Mouse (Mus musculus) embryonic facial prominence, embryonic 12.5 days (tissue): ENCODE measurements around the gene Asic4. TPM values are rescaled to one million over a fixed set of nuclear protein-coding genes. Genes with fewer than 3 reads are reported as not detected.

ENCODE experiments used
- ATAC-seq: fragments of 200-750 bp; cut with Nextera tagmentation; 2 replicates; pipeline ENCODE4 v1.8.0; 2017; ENCODE audit not compliant: insufficient number of reproducible peaks, insufficient read depth, low FRiP score, low TSS enrichment
- H3K27ac ChIP-seq: fragments of 300-500 bp; sonication (generic); 2 replicates; pipeline ENCODE4 v1.5.1; 2016; ENCODE audit warnings: mild to moderate bottlenecking
- H3K27me3 ChIP-seq: fragments of 300-500 bp; sonication (generic); 2 replicates; pipeline ENCODE4 v1.6.1; 2016; ENCODE audit warnings: mild to moderate bottlenecking, moderate library complexity
- H3K36me3 ChIP-seq: fragments of 300-500 bp; sonication (generic); 2 replicates; pipeline ENCODE4 v1.6.1; 2016; ENCODE audit warnings: mild to moderate bottlenecking
- H3K4me1 ChIP-seq: fragments of 300-500 bp; sonication (generic); 2 replicates; pipeline ENCODE4 v1.6.1; 2016
- H3K4me2 ChIP-seq: fragments of 300-500 bp; sonication (generic); replicated peaks from 2 replicates; pipeline ENCODE4 v1.6.1; 2016; ENCODE audit warnings: mild to moderate bottlenecking, moderate library complexity
- H3K4me3 ChIP-seq: fragments of 300-500 bp; sonication (generic); 2 replicates; pipeline ENCODE4 v1.5.1; 2016; ENCODE audit warnings: mild to moderate bottlenecking
- H3K9ac ChIP-seq: fragments of 300-500 bp; sonication (generic); 2 replicates; pipeline ENCODE4 v1.6.1; 2016; ENCODE audit warnings: mild to moderate bottlenecking, moderate library complexity
- H3K9me3 ChIP-seq: fragments of 300-500 bp; sonication (generic); 2 replicates; pipeline ENCODE4 v1.6.1; 2016; ENCODE audit warnings: mild to moderate bottlenecking, moderate library complexity
- WGBS: fragments of 180-500 bp; shearing (Covaris S2); methylation state at CpG from one replicate; pipeline ENCODE4 v1.1.7; 2016; 5-methylcytosine and 5-hydroxymethylcytosine counted together
- polyA plus RNA-seq: library from polyadenylated mRNA; unstranded; fragments of >200 nt; fragmentation: Nextera tagmentation; extraction: Ambion mirVana; gene quantifications from 2 replicates; pipeline ENCODE4 v1.2.1, GENCODE M21; 2016

Asic4 gene
- polyA plus RNA-seq, 1 experiment from 2014 or later = 0.64 TPM

DNA sequence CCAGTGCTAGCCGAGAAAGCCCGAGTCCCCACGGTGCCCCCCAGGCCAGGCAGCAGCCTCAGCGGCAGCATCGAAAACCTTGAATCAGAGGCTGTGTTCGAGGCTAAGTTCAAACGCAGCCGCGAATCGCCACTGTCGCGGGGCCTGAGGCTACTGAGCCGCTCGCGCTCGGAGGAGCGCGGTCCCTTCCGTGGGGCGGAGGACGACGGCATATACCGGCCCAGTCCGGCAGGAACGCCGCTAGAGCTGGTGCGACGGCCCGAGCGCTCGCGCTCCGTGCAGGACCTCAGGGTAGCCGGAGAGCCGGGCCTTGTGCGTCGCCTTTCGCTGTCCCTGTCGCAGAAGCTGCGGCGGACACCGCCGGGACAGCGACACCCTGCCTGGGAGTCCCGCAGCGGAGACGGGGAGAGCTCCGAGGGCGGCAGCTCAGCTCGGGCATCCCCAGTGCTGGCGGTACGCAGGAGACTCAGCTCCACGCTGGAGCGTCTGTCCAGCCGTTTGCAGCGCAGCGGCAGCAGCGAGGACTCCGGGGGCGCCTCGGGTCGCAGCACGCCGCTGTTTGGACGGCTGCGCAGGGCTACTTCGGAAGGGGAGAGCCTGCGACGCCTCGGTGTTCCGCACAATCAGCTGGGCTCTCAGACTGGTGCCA lies 27.3 kb upstream of the Asic4 start:
- H3K4me1 ChIP-seq = peaks cover 24% of the 10 kb centered on the region
- peak overlapping the region; percentile 35 for H3K4me3 ChIP-seq
- H3K36me3 ChIP-seq = 0 out of 2 replicates have a peak, but pooled peaks cover 1% of the 10 kb centered on the region
- no peak for ATAC-seq
- peak overlapping the region; percentile 67 for H3K4me2 ChIP-seq
- H3K9ac ChIP-seq = peak overlapping the region; percentile 45
- H3K27me3 ChIP-seq = peaks cover 46% of the 10 kb centered on the region
- H3K27ac ChIP-seq = no peak overlapping the region
- H3K9me3 ChIP-seq = no peaks in the 10 kb centered on the region
- 1% methylated on average over 71 of the region's 71 CpGs for WGBS

GRCm38 (mm10) chr1:75423780-75424390 lies 26.4 kb upstream of the Asic4 start:
- no peak overlapping the region for H3K9ac ChIP-seq
- WGBS = 27% methylated on average over 11 of the region's 11 CpGs
- peaks cover 24% of the 10 kb centered on the region for H3K4me1 ChIP-seq
- H3K36me3 ChIP-seq = no peaks in the 10 kb centered on the region
- peaks cover 46% of the 10 kb centered on the region for H3K27me3 ChIP-seq
- H3K27ac ChIP-seq = no peak overlapping the region
- no peak overlapping the region for H3K4me2 ChIP-seq
- ATAC-seq = 0 out of 2 replicates have a peak, but pooled peaks have one; percentile 24
- no peaks in the 10 kb centered on the region for H3K9me3 ChIP-seq
- H3K4me3 ChIP-seq = no peak overlapping the region

DNA sequence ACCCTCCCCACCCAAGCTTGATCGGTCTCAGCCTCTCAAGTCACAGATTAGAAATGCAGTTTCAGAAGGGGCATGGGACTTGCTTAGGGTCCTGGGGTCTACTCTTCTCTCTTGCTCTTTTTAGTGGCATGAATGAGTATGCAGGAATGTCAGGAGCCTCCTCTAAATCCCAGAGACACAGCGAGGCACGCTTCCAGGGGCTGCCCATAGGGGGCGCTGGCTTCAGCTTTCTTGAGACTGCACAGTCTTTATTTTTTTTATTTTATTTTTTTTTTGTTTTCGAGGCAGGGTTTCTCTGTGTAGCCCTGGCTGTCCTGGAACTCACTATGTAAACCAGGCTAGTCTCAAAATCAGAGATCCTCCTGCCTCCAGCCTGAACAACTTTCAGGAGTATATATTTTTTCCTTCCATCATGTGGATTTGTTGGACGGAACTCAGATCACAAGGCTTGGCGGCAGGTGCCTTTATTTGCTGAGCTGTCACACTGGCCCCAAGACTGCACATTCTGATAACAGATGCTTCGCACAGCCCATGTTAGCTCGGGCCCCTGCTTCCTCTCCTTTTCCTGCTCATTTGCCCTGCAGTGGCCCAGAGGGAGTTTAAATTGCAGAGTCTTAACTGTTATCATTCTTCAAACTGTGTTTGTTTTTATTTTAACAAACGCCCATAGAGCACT lies 24.3 kb upstream of the Asic4 start:
- Histone ChIP-seq H3K9ac (no peak overlapping the region), H3K9me3 (no peaks in the 10 kb centered on the region), H3K36me3 (no peaks in the 10 kb centered on the region), H3K27me3 (peaks cover 45% of the 10 kb centered on the region), H3K4me2 (no peak overlapping the region), H3K27ac (no peak overlapping the region), H3K4me3 (no peak overlapping the region), H3K4me1 (peaks cover 24% of the 10 kb centered on the region)
- 29% methylated on average over 10 of the region's 10 CpGs for WGBS
- no peak for ATAC-seq

DNA sequence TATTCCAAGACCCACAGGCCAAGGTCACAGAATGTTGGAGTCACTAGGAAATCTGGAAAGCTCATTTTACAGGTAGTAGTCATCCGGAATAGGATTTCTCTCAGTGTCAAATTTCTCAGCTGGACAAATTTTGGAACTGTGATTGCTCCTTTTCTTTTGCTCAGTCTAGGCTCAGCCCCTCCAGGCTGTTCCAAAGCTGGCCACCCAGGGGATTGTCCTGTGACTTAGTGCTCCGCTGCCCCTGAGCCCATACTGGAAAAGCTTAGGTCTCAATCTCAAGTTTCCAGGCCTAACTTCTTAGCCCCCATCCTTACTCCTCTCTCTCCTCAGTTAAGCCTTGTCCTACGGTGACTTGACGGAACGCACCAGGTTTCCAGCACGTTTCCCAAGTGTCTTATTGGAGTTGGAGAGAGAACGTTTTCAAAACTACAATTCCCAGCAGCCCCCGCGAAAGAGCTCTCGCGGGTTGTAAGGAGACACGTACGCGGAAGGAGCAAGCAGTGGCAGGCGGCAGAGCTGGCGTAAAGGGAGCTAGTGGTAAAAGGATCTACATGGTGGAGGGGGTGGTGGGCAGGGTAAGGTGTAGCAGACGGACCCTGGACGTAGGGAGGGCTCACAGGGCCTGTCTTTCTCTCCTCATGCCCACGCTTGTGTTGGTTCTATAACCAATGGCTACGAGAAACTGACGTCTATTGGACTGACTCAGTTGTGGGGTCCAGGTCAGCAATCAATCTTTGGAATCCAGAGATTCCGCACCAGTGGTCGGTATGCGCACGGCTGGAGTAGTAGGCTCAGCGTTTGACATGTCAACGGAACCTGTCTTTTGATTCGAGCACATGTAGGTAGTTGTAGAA lies 14.5 kb upstream of the Asic4 start, which contains the start of gene Gmppa:
Gene Gmppa (plus strand): TSS at position 456 of the 854 bp plus-strand sequence.
- Histone ChIP-seq H3K4me1 (peaks cover 14% of the 10 kb centered on the region), H3K27me3 (0 out of 2 replicates have a peak, but pooled peaks cover 3% of the 10 kb centered on the region)
- WGBS = 4% methylated on average over 28 of the region's 28 CpGs

GRCm38 (mm10) chr1:75438782-75439181 lies 11.5 kb upstream of the Asic4 start:
- ATAC-seq = no peak
- no peaks in the 10 kb centered on the region for H3K36me3 ChIP-seq
- H3K4me1 ChIP-seq = peaks cover 24% of the 10 kb centered on the region
- no peak overlapping the region for H3K4me3 ChIP-seq
- WGBS = 88% methylated on average over 8 of the region's 9 CpGs
- no peak overlapping the region for H3K27ac ChIP-seq
- no peak overlapping the region for H3K4me2 ChIP-seq
- H3K27me3 ChIP-seq = no peaks in the 10 kb centered on the region
- no peaks in the 10 kb centered on the region for H3K9me3 ChIP-seq
- no peak overlapping the region for H3K9ac ChIP-seq

More for the DNA sequence above, 14.5 kb upstream of the Asic4 start, which contains the start of gene Gmppa:
- peak; percentile 81 for ATAC-seq
- peak within 1 kb of the TSS; percentile 52 for H3K9ac ChIP-seq
- H3K9me3 ChIP-seq = no peaks in the 10 kb centered on the region
- H3K27ac ChIP-seq = peak within 1 kb of the TSS; percentile 56
- no peaks in the 10 kb centered on the region for H3K36me3 ChIP-seq
- peak within 1 kb of the TSS; percentile 67 for H3K4me2 ChIP-seq
- peak within 1 kb of the TSS; percentile 56 for H3K4me3 ChIP-seq

DNA sequence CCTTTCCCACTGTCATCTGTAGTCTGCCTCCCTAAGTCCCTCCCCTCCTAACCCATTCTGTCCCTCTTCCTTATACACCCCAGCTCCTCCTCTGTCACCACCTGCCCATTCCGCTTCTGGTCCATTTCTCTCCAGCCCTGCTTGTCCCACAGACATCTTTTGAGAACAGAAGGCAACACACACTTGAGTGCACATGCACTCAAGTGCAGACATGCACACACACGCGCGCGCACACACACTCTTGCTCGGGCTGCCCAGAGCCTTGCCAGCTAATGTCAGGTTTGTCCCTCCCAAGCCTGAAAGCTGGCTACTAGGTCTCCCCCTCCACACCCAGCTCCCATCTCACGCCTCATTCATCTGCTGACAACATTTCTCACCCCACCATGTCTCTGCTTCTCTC lies 9.6 kb upstream of the Asic4 start:
- Histone ChIP-seq H3K9ac (no peak overlapping the region), H3K4me1 (peaks cover 40% of the 10 kb centered on the region), H3K4me2 (no peak overlapping the region), H3K9me3 (no peaks in the 10 kb centered on the region), H3K36me3 (no peaks in the 10 kb centered on the region), H3K27ac (no peak overlapping the region), H3K27me3 (peaks cover 14% of the 10 kb centered on the region), H3K4me3 (no peak overlapping the region)
- ATAC-seq = no peak
- WGBS = 93% methylated on average over 7 of the region's 7 CpGs

DNA sequence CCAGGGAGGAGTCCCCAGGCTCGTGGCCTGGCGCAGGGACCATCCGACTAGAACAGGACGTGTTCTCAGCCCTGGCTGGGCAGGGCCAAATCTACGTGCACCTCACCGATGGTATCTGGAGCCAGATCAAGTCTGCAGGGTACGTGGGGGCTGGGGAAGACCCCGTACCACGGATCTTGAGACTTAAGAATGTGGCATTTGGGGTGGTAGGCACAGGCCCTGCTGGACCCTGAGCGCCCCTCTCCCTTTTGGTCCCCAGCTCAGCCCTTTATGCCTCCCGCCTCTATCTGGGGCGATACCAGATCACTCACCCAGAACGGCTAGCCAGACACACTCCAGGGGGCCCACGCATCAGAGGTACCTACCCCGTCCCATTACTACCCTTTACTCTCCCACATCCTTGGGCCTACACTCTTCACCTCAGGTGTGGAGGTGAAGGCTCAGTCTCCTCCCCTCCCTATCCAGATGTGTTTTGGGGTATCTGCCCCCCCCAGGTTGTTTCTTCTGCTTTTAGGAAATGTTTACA lies 8.7 kb upstream of the Asic4 start:
- WGBS = 84% methylated on average over 15 of the region's 15 CpGs

DNA sequence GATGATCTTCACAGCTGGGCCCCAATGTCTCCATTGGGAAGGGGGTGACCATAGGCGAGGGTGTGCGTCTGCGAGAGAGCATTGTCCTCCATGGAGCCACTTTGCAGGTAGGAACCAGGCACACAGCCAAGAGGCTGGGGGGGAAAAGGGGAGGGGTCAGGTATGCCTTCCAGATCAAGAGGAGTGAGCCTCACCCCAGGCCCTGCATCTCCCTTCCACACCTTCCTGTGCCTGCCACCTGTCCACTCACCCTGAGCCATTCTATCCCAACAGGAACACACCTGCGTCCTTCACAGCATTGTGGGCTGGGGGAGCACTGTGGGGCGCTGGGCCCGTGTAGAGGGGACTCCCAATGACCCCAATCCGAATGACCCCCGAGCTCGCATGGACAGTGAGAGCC lies 8.1 kb upstream of the Asic4 start:
- WGBS = 77% methylated on average over 9 of the region's 9 CpGs
- Histone ChIP-seq H3K27me3 (peaks cover 25% of the 10 kb centered on the region), H3K36me3 (no peaks in the 10 kb centered on the region), H3K9me3 (no peaks in the 10 kb centered on the region), H3K27ac (no peak overlapping the region), H3K4me1 (peaks cover 43% of the 10 kb centered on the region), H3K4me2 (no peak overlapping the region), H3K4me3 (no peak overlapping the region), H3K9ac (no peak overlapping the region)
- no peak for ATAC-seq

More for the DNA sequence above, 8.7 kb upstream of the Asic4 start:
- Histone ChIP-seq H3K27me3 (peaks cover 18% of the 10 kb centered on the region), H3K4me1 (peaks cover 43% of the 10 kb centered on the region), H3K9ac (no peak overlapping the region), H3K27ac (no peak overlapping the region), H3K9me3 (no peaks in the 10 kb centered on the region), H3K36me3 (no peaks in the 10 kb centered on the region), H3K4me3 (no peak overlapping the region), H3K4me2 (no peak overlapping the region)
- no peak for ATAC-seq

- Histone ChIP-seq H3K4me1 (peaks cover 49% of the 10 kb centered on the region), H3K36me3 (no peaks in the 10 kb centered on the region), H3K9me3 (no peaks in the 10 kb centered on the region), H3K4me2 (no peak overlapping the region), H3K27me3 (peaks cover 31% of the 10 kb centered on the region), H3K9ac (no peak overlapping the region), H3K27ac (no peak overlapping the region), H3K4me3 (no peak overlapping the region)
- ATAC-seq = no peak
- WGBS = 53% methylated on average over 8 of the region's 8 CpGs
These were observed 7.4 kb upstream of the Asic4 start for GRCm38 (mm10) chr1:75442811-75443210.

DNA sequence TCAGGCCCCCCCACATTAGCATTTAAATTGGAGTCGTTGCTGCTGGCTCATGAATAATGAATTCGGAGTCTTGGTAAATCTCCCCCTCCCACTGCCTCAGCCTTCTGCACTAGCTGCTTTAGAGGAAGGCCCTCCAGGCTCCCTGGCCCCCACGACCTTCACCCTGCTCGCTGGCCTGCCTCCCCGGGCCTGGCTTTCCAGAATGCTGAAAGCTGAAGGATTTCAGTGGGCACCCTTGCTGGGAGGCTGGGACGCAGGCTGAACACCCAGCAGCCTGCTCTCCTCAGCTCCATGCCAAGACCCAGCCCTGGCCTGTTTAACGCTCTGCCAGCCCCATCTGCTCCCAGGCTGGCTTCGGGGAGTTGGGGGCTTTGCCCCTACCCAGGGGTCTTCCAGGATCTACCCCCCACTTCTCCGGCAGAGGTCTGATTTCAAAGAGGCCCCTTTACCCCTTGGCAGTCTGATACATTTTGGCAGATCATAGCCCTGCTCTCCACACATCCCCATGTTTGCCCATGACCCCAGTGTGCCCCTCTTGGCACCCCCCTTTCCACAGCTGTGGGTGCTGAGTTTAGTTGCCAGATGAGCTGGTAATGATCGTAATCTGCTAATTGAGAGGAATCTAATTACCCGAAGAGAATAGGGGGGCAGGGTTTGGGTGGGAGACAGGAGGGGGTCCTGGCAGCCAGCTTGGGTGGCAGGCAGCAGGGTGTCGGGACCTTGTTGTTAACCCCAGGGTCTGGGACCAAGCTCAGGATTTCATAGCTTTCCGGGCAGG lies 6.8 kb upstream of the Asic4 start:
- Histone ChIP-seq H3K36me3 (no peaks in the 10 kb centered on the region), H3K27ac (peak overlapping the region; percentile 20; the same call in 1 of the 2 replicates), H3K9ac (no peak overlapping the region; the same call in 1 of the 2 replicates), H3K9me3 (no peaks in the 10 kb centered on the region), H3K4me1 (peaks cover 54% of the 10 kb centered on the region), H3K4me3 (no peak overlapping the region), H3K27me3 (peaks cover 37% of the 10 kb centered on the region), H3K4me2 (0 out of 2 replicates have a peak overlapping the region, but pooled peaks have one; percentile 2)
- 18% methylated on average over 13 of the region's 13 CpGs for WGBS
- no peak for ATAC-seq
